In genomic region chr2:49451637-49452211, GRCm38 (mm10) we compare ENCODE assay signal across 8 mouse cellular contexts. TPM values are rescaled to one million over a fixed set of nuclear protein-coding genes. Genes with fewer than 3 reads are reported as not detected.
DNase-seq lines count a peak whose midpoint lies in the region; ATAC-seq and TF ChIP-seq lines count a peak whose summit lies in the region.

No protein-coding gene starts in this region.

- peak overlapping the region; percentile 76 for H3K9ac ChIP-seq in embryonic facial prominence, embryonic 15.5 days
- peak overlapping the region; percentile 90 for H3K9ac ChIP-seq in limb, embryonic 14.5 days (ENCODE audit: low read depth, low read length, severe bottlenecking)
- peak overlapping the region; percentile 89 for H3K9ac ChIP-seq in midbrain, postnatal 0 days (replicated peaks; ENCODE audit: low read length, poor library complexity, severe bottlenecking)

- H3K27ac ChIP-seq in bone marrow, adult 2 months (ENCODE audit: control insufficient read depth, insufficient read depth, low read depth, low read length, poor library complexity), result peak overlapping the region; percentile 98
- H3K27ac ChIP-seq in embryonic facial prominence, embryonic 15.5 days (replicated peaks), result peak overlapping the region; percentile 99
- peak overlapping the region; percentile 98 for H3K27ac ChIP-seq in limb, embryonic 14.5 days (replicated peaks; ENCODE audit: low read depth, low read length)
- H3K27ac ChIP-seq in midbrain, postnatal 0 days (ENCODE audit: low read depth, low read length), result peak overlapping the region; percentile 98

- H3K4me1 ChIP-seq in bone marrow, adult 2 months (ENCODE audit: control insufficient read depth, insufficient read depth, low read length), result no peaks in the 10 kb centered on the region; the same call in 1 of the 2 replicates
- H3K4me1 ChIP-seq in embryonic facial prominence, embryonic 15.5 days, result peaks cover 10% of the 10 kb centered on the region; the same call in 1 of the 2 replicates
- H3K4me1 ChIP-seq in limb, embryonic 14.5 days (ENCODE audit: control insufficient read depth, insufficient read depth, low read length), result peaks cover 9% of the 10 kb centered on the region; the same call in 1 of the 2 replicates
- no peaks in the 10 kb centered on the region for H3K4me1 ChIP-seq in midbrain, postnatal 0 days (ENCODE audit: insufficient read depth, low read length)

- no peaks in the 10 kb centered on the region for H3K27me3 ChIP-seq in embryonic facial prominence, embryonic 15.5 days
- H3K27me3 ChIP-seq in limb, embryonic 14.5 days (ENCODE audit: control insufficient read depth, insufficient read depth, low read length), result no peaks in the 10 kb centered on the region
- H3K27me3 ChIP-seq in midbrain, postnatal 0 days (ENCODE audit: insufficient read depth, low read length), result no peaks in the 10 kb centered on the region

- H3K36me3 ChIP-seq in embryonic facial prominence, embryonic 15.5 days, result no peaks in the 10 kb centered on the region
- no peaks in the 10 kb centered on the region for H3K36me3 ChIP-seq in limb, embryonic 14.5 days (ENCODE audit: control insufficient read depth, insufficient read depth, low read length)
- H3K36me3 ChIP-seq in midbrain, postnatal 0 days (ENCODE audit: insufficient read depth, low read length), result no peaks in the 10 kb centered on the region

- peak; percentile 96 for DNase-seq in A20 (ENCODE audit: low read depth, low spot score)
- DNase-seq in heart, adult 8-10 months (ENCODE audit: low spot score), result peak; percentile 92
- peak; percentile 94 for DNase-seq in kidney, adult 9 months
- peak; percentile 92 for DNase-seq in limb, embryonic 14.5 days (ENCODE audit: low spot score)
- peak; percentile 96 for DNase-seq in midbrain, postnatal 0 days (ENCODE audit: low spot score)
- DNase-seq in spleen, postnatal 4 days (ENCODE audit: low spot score in 2 of 2), result peak; percentile 91 to 95

- no peak for TF ChIP-seq CTCF in bone marrow, adult 2 months (IDR thresholded peaks at IDR 0.05; ENCODE audit: control insufficient read depth, insufficient read depth, low read length)
- peak; percentile 52 for TF ChIP-seq CTCF in midbrain, postnatal 0 days (IDR thresholded peaks at IDR 0.05)

- under 1% methylated on average over 54 of the region's 64 CpGs for WGBS in bone marrow, adult 2 months
- WGBS in embryonic facial prominence, embryonic 15.5 days, result under 1% methylated on average over 53 of the region's 64 CpGs
- 1% methylated on average over 27 of the region's 64 CpGs for WGBS in limb, embryonic 14.5 days
- 0% methylated on average over 38 of the region's 64 CpGs for WGBS in midbrain, postnatal 0 days

- peak overlapping the region; percentile 70 for H3K4me2 ChIP-seq in embryonic facial prominence, embryonic 15.5 days (replicated peaks)
- peak overlapping the region; percentile 64 for H3K4me2 ChIP-seq in limb, embryonic 14.5 days (replicated peaks; ENCODE audit: low read depth, low read length, severe bottlenecking)
- H3K4me2 ChIP-seq in midbrain, postnatal 0 days (ENCODE audit: low read depth, low read length, poor library complexity, severe bottlenecking), result peak overlapping the region; percentile 87; the same call in 1 of the 2 replicates

- peak overlapping the region; percentile 85 for H3K4me3 ChIP-seq in bone marrow, adult 2 months (replicated peaks; ENCODE audit: control insufficient read depth, low read depth, low read length)
- peak overlapping the region; percentile 59 for H3K4me3 ChIP-seq in embryonic facial prominence, embryonic 15.5 days (replicated peaks)
- peak overlapping the region; percentile 76 for H3K4me3 ChIP-seq in limb, embryonic 14.5 days (replicated peaks; ENCODE audit: low read length)
- peak overlapping the region; percentile 83 for H3K4me3 ChIP-seq in midbrain, postnatal 0 days (ENCODE audit: low read depth, low read length)

- ATAC-seq in embryonic facial prominence, embryonic 15.5 days (ENCODE audit: insufficient number of reproducible peaks, low FRiP score, low TSS enrichment, low read depth), result peak; percentile 93
- peak; percentile 93 for ATAC-seq in limb, embryonic 14.5 days (ENCODE audit: low FRiP score, low read depth)
- ATAC-seq in midbrain, postnatal 0 days (ENCODE audit: low FRiP score), result peak; percentile 93

- peak; percentile 43; the same call in 1 of the 2 replicates for TF ChIP-seq POLR2A in bone marrow, adult 2 months (IDR thresholded peaks at IDR 0.05; ENCODE audit: borderline replicate concordance, control insufficient read depth, low read depth, low read length)
- no peak; the same call in 1 of the 2 replicates for TF ChIP-seq POLR2A in limb, embryonic 14.5 days (IDR thresholded peaks at IDR 0.05; ENCODE audit: borderline replicate concordance, extremely low read depth, insufficient read depth, insufficient read length)

- H3K9me3 ChIP-seq in embryonic facial prominence, embryonic 15.5 days (replicated peaks), result no peaks in the 10 kb centered on the region
- no peaks in the 10 kb centered on the region for H3K9me3 ChIP-seq in limb, embryonic 14.5 days (ENCODE audit: control insufficient read depth, low read length)
- H3K9me3 ChIP-seq in midbrain, postnatal 0 days (ENCODE audit: low read length), result no peaks in the 10 kb centered on the region

RNA-seq across cellular contexts. Expression of gene Epc2, which starts 0.4 kb away (rescaled TPM):
- 10.7 and 19.3 TPM in 2 replicates for polyA plus RNA-seq in bone marrow, adult 2 months (2011; ENCODE audit: insufficient read depth, insufficient read length, low replicate concordance, missing spikeins)
- 5.9 and 6.0 TPM in 2 replicates for polyA plus RNA-seq in embryonic facial prominence, embryonic 15.5 days (2015; fragmentation: Nextera tagmentation; extraction: Ambion mirVana)
- total RNA-seq in heart, adult 8-10 months (2022), result 10 to 100 TPM; 16.7 to 20.3 (median 17.8) TPM
- polyA plus RNA-seq in limb, embryonic 14.5 days (2012; rRNA removed), result 16.2 and 17.8 TPM in 2 replicates
- polyA plus RNA-seq in limb, embryonic 14.5 days (2014; fragmentation: Nextera tagmentation; extraction: Ambion mirVana), result 10.3 and 11.5 TPM in 2 replicates
- total RNA-seq in midbrain, postnatal 0 days (2014; rRNA removed), result 40.2 and 43.4 TPM in 2 replicates
- 8.5 and 9.0 TPM in 2 replicates for polyA plus RNA-seq in midbrain, postnatal 0 days (2015; fragmentation: Nextera tagmentation; extraction: Ambion mirVana)

Comparison
In these comparisons a context has a peak if more than half of its experiments do, and no peak if none do; other contexts are left out.
1. Peak in every context shown above with its lines: DNase-seq, ATAC-seq, H3K4me3 ChIP-seq and H3K27ac ChIP-seq.